Mouse (Mus musculus) CD4-positive, CD25-positive, alpha-beta regulatory T cell, adult 4 months (primary cell): ENCODE data around the gene Gk2. TPM values are rescaled to one million over a fixed set of nuclear protein-coding genes. Genes with fewer than 3 reads are reported as not detected.

ENCODE experiments used
- polyA plus RNA-seq, 2 experiments: library from polyadenylated mRNA; unstranded; fragments of 100-300 nt; shearing (Covaris generic); gene quantifications; one replicate each; pipeline ENCODE4 v1.2.1; 2017

The Gk2 gene
- polyA plus RNA-seq, 2 experiments from 2014 or later, result 0.23 TPM; not detected in 1

Other genes with a start within 250 kb of the Gk2 start
- not detected for gene Naa11, start 64.6 kb downstream of the Gk2 start, polyA plus RNA-seq